Mouse (Mus musculus): ENCODE measurements around the gene Ceacam19.
"Not testable (repeated sequence)": the region's sequence is repeated elsewhere in the genome, so short reads cannot be mapped to it uniquely, and the experiment has no call there.

The Ceacam19 gene

GRCm38 (mm10) chr7:19887849-19888248 is at the start of gene Ceacam19:
TSS of gene Ceacam19 (minus strand) at chr7:19887965.
- no peak for DNase-seq (ENCODE audit: low spot score)

DNA sequence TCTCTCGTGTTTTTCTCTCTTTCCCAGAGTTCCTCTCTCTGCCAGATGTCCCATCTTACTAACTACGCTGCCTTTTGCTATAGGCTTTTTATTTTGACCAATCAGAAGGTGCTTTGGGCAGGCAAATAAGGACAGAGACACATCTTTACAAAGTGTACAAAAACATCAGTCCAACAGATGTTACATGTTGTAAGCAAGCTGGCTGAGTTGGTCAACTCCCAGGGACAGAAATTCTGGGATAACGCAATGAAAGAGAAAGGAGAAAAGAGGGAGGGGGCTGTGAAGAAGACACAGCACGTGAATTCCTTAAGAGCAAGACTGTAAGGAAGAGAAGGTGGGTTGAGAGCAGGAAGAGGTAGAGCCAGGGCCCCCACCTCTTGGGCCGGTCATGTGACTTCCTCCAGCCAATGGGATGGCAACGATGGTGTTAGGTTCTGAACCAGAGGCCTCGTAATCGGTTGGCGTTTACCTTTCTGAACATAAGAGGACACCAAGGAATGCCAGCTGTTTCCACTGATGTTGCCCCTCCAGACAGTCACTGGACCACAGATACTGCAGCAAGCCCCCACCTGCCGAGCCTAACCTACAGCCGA is 49.6 kb upstream of the Ceacam19 start:
- DNase-seq (ENCODE audit: low spot score): no peak

DNA sequence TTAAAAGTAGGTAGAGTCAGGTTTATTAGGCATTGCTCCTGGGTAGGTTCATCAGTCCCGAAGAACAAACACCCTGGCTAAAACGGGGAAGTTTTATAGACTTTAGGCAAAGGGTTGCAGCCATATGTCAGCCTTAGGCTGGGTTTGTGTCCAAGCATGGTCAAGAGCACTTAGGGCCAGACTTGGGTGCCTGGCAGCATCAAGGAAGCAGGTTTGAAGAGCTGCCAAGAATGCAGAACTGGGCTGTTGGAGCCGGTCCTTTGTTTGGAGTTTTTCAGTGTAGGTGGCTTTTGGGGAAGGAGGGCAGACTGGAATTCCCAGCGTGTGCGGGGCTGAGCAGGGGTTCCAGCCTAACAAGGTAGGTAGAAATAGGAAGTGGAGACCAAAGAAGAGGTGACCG is 48.2 kb upstream of the Ceacam19 start:
- DNase-seq (ENCODE audit: low spot score): no peak

GRCm38 (mm10) chr7:19935171-19935751 is 47.5 kb upstream of the Ceacam19 start:
- DNase-seq (ENCODE audit: low spot score): no peak

DNA sequence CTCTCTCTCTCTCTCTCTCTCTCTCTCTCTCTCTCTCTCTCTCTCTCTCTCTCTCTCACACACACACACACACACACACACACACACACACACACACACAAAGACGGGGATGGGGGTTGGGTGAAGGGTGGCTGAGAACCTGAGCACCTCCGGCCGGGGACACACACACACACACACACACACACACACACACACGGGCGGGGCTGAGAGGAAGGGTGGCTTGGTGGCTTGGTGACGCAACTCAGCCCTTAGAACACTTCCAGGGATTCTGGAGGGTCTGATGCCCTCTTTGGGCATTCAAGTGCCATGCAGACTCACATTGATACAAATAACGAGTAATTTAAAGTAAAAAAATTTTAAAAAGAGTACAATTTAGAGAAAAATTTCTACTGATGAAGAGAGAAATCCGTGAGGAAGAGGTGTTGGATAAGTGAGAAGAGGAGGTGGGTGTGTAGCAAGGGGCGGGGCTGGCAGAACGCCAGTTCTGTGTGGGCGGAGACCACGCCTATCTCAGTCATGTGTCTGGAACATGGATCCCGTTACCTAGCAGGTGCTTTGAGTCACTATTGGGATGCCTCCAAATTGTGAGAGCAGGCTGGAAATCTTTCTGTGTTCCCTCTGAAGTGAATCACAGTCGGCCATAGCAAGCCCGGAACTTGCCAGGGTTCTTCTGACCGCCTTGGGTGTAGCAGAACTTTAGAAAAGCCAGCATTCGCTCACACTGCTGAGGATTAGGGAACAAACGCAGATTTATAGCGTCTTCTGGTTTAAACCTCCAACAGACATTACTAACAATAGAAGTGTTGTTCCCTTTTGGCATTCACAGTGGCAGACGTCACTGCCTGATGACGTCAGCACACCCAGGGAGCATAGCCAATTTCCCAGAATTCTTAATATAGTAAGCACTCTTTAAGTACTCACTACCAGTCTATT is 45.4 kb upstream of the Ceacam19 start:
- DNase-seq (ENCODE audit: low spot score): no peak

DNA sequence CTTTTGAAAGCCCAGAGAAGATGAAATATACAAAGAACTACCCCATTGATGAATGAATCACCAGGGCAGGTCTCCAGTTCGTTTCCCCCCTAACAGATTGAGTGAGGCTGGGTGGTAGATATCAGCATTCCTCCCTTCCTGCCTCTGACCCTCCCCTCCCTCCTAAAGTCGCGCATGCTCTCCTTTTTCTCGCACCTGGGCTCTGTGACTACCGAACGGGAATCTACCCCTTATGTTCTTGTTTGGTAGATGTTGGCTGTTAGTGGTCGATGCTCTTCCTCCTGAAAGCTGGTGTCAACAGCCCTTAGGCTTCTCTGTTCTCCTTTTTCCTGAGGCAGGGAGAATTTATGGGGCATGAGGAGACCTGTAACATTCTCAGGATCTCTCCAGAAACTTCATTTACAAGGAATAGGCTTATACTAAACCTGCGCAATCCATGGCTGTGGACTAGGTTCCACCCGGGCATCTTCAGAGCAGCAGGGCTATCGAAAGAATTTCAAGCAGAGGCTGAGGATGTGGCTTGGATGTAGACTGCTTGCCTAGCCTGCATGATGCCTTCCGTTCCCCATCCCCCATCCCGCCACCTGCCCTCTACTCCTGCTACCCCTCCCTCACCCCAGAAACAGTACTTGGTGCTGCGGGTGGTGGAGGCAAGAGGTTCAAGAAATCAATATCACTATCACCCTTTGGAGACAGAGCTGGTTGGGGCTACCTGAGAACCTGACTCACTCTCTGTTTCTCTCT is 44.5 kb upstream of the Ceacam19 start:
- no peak for DNase-seq (ENCODE audit: low spot score)

DNA sequence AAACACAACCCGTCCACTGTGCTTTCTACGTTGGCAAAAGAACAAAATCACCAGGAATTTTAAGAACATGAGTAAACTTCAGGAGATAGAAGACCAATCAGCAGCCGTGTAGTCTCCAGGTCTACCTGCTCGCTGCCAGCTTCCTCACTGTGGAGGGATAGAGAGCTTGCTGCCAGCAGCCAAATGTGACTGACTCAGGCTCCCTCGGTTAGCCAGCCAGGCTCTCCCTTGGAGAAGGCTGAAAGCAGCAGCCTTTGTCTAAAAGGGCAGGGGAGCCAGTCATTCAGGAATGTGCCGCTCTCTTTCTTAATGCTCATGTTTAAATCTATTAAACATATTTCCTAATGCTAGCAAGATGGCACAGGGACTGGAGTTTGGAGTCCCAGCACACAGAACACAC is 42.7 kb upstream of the Ceacam19 start:
- not testable (repeated sequence) for DNase-seq (ENCODE audit: low spot score)

GRCm38 (mm10) chr7:19928486-19928885 is 40.7 kb upstream of the Ceacam19 start:
- DNase-seq (ENCODE audit: low spot score): no peak

- DNase-seq (ENCODE audit: low spot score): no peak
Measured at GRCm38 (mm10) chr7:19926849-19927480, 39.2 kb upstream of the Ceacam19 start.

DNA sequence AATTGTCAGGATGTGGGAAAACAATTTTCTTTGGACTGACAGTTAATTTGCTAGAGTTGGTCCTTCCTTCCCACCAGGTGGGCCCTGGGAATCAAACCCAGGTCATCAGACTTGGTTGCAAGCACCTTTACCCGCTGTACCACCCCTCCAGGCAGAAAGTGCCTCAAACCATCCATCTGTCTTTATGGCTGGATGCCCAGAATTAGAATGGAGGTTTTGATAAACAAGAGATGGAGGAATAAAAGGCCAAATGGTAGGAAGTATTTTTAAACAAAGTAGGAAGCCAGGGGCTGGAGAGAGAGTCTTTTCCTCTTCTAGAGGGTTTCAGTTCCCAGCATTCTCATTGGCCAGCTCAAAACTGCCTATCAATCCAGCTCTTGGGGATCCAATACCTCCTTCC is 37.6 kb upstream of the Ceacam19 start:
- no peak for DNase-seq (ENCODE audit: low spot score)

DNA sequence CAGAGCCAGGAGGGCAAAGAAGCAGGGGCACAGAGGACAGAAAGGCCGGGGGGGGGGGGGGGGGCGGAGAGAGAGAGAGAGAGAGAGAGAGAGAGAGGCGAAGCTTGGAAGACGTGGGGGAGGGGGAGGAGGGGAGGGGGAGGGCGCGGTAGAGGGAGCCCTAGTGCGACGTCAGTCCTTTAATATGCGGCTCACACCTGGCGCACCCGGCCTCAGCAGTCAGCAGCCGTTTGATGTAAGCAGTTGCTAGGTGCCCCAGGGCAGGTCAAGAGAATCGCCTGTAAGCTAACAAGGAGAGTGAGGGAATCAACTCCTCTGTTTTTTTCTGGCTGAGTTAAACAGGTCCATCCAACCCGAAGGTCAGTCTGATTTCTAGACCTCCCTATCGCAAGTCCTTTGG is 36.0 kb upstream of the Ceacam19 start:
- no peak for DNase-seq (ENCODE audit: low spot score)

GRCm38 (mm10) chr7:19923354-19923753 is 35.6 kb upstream of the Ceacam19 start:
- no peak for DNase-seq (ENCODE audit: low spot score)

- DNase-seq (ENCODE audit: low spot score): peak; percentile 44
Measured at GRCm38 (mm10) chr7:19920506-19921261, 32.9 kb upstream of the Ceacam19 start, which contains the start of gene Pvr. TSS of gene Pvr (minus strand) at chr7:19921160.

GRCm38 (mm10) chr7:19920166-19920505 is 32.4 kb upstream of the Ceacam19 start:
- DNase-seq (ENCODE audit: low spot score): no peak

DNA sequence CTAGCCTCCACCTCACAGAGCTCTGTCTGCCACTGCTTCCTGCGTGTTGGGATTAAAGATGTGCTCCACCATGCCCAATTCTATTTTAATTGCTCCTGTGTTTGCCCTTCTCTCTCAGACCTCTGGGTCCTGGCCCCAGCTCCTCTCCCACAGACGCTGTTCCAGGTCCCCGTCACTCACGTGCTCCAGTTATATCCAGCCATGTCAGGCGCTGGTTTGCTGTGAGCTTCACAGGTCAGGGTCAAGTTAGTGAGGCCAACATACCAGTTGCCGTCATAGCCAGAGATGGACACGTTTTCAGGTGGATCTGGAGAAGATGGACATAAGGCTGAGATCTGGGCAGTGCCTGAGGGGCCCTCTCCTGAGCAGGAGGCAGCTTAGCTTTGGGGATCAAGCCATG is 26.8 kb upstream of the Ceacam19 start:
- DNase-seq (ENCODE audit: low spot score): no peak

GRCm38 (mm10) chr7:19911695-19912524 is 24.1 kb upstream of the Ceacam19 start:
- DNase-seq (ENCODE audit: low spot score): no peak

- DNase-seq (ENCODE audit: low spot score): no peak
Measured at GRCm38 (mm10) chr7:19911292-19911658, 23.5 kb upstream of the Ceacam19 start.

GRCm38 (mm10) chr7:19910421-19911291 is 22.9 kb upstream of the Ceacam19 start:
- peak; percentile 49 for DNase-seq (ENCODE audit: low spot score)

- DNase-seq (ENCODE audit: low spot score): no peak
Measured at GRCm38 (mm10) chr7:19889881-19890280, 2.1 kb upstream of the Ceacam19 start.

Measured in ovary, postnatal 10 days (tissue).